Mouse (Mus musculus) hindbrain, embryonic 14.5 days (tissue): ENCODE data around the gene Flt3. TPM values are rescaled to one million over a fixed set of nuclear protein-coding genes. Genes with fewer than 3 reads are reported as not detected.

ENCODE experiments used
- ATAC-seq: fragments of 200-750 bp; cut with Nextera tagmentation; 2 replicates; pipeline ENCODE4 v1.8.0; 2017; ENCODE audit warnings: moderate number of reproducible peaks, mild to moderate bottlenecking, moderate TSS enrichment, moderate library complexity; ENCODE audit not compliant: low FRiP score
- DNase-seq: peaks from one replicate; pipeline ENCODE4 v3.0.0-alpha.2; 2015; ENCODE audit warnings: low spot score
- H3K27ac ChIP-seq: fragments of 300-500 bp; sonication (generic); 2 replicates; pipeline ENCODE4 v1.5.1; 2014; ENCODE audit warnings: mild to moderate bottlenecking, moderate library complexity
- H3K27me3 ChIP-seq: fragments of 300-500 bp; sonication (generic); 2 replicates; pipeline ENCODE4 v1.6.1; 2014; ENCODE audit warnings: mild to moderate bottlenecking, low read length, mixed read lengths; ENCODE audit not compliant: control insufficient read depth, insufficient read depth
- H3K36me3 ChIP-seq: fragments of 300-500 bp; sonication (generic); replicated peaks from 2 replicates; pipeline ENCODE4 v1.6.1; 2014; ENCODE audit not compliant: control insufficient read depth, insufficient read depth
- H3K4me1 ChIP-seq: fragments of 300-500 bp; sonication (generic); replicated peaks from 2 replicates; pipeline ENCODE4 v1.6.1; 2014; ENCODE audit warnings: antibody characterized with exemption, low read length, mixed read lengths; ENCODE audit not compliant: control insufficient read depth, insufficient read depth
- H3K4me2 ChIP-seq: fragments of 300-500 bp; sonication (generic); replicated peaks from 2 replicates; pipeline ENCODE4 v1.6.1; 2014; ENCODE audit warnings: mild to moderate bottlenecking, moderate library complexity
- H3K4me3 ChIP-seq: fragments of 300-500 bp; sonication (generic); replicated peaks from 2 replicates; pipeline ENCODE4 v1.5.1; 2014; ENCODE audit warnings: mild to moderate bottlenecking, low read length
- H3K9ac ChIP-seq: fragments of 300-500 bp; sonication (generic); 2 replicates; pipeline ENCODE4 v1.6.1; 2014
- H3K9me3 ChIP-seq: fragments of 300-500 bp; sonication (generic); 2 replicates; pipeline ENCODE4 v1.6.1; 2016; ENCODE audit warnings: low read length; ENCODE audit not compliant: control insufficient read depth
- WGBS: fragments of 180-500 bp; shearing (Covaris S2); extraction: QIAGEN DNeasy Blood & Tissue Kit; methylation state at CpG from one replicate; pipeline ENCODE4 v1.1.7; 2014; 5-methylcytosine and 5-hydroxymethylcytosine counted together
- polyA plus RNA-seq: library from polyadenylated mRNA; unstranded; fragments of >200 nt; fragmentation: Nextera tagmentation; extraction: Ambion mirVana; gene quantifications from 2 replicates; pipeline ENCODE4 v1.2.1, GENCODE M21; 2014

Flt3 gene
- polyA plus RNA-seq, 1 experiment from 2014 or later, result 0.95 TPM

DNA sequence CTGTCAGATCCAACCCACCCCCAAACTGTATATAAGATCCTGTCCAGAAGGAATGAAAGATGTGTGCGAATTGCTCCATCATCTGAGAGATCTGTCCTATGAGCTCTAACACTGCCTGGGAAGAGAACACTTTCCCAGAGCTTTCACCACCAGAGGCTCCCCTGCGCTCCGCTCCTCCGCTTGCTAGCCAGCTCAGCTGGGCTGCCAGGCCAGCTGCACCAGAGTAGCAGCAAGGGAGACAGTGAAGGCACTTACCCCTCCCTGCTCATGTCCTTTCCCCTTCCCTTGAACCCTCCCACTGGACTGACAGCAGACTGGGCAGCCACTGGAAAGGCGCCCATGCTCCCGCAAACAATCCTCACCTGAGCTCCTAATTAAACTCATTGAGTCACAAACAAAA, 23.3 kb upstream of the Flt3 start:
- H3K27ac ChIP-seq, result no peak overlapping the region
- no peaks in the 10 kb centered on the region for H3K4me1 ChIP-seq
- no peak overlapping the region for H3K4me2 ChIP-seq
- no peaks in the 10 kb centered on the region for H3K9me3 ChIP-seq
- DNase-seq (no peak), ATAC-seq (no peak)
- H3K9ac ChIP-seq, result no peak overlapping the region
- 28% methylated on average over 6 of the region's 6 CpGs for WGBS
- no peaks in the 10 kb centered on the region for H3K27me3 ChIP-seq
- no peak overlapping the region for H3K4me3 ChIP-seq
- no peaks in the 10 kb centered on the region for H3K36me3 ChIP-seq

DNA sequence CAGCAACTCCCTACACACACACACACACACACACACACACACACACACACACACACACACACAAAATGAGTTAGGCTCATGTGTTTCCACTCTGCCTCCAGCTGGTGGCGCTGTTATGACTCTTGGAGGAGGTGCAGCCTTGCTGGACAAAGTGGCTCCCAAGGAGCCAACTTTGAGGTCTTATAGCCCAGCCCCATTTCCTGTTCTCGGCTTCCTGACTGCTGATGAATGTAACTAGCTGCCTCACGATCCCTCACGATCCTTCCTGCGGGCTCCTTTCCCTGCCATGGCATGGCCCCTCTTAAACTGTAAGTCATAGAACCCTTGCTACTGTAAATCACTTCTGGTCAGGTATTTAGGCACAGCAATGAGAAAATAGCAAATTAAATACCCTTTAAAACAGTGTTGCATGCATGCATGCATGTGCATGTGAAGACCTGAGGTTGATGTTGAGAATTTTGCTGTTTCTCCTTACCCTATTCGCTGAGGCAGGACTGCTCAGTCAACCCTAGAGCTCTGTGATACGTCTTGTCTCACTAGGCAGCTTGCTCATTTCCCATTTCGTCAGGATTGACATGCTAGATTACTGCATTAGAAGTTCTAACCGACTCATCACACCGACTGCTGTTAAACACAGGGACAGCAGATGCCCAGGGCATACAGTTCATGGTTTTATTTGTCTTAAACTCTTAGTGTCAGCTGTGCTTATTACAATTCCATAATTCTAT, 18.3 kb upstream of the Flt3 start:
- ATAC-seq (no peak), DNase-seq (no peak)
- H3K4me2 ChIP-seq, result no peak overlapping the region
- 49% methylated on average over 10 of the region's 10 CpGs for WGBS
- H3K4me3 ChIP-seq, result no peak overlapping the region
- no peak overlapping the region for H3K9ac ChIP-seq
- H3K27me3 ChIP-seq, result no peaks in the 10 kb centered on the region
- no peak overlapping the region for H3K27ac ChIP-seq
- H3K4me1 ChIP-seq, result no peaks in the 10 kb centered on the region
- no peaks in the 10 kb centered on the region for H3K36me3 ChIP-seq
- no peaks in the 10 kb centered on the region for H3K9me3 ChIP-seq

DNA sequence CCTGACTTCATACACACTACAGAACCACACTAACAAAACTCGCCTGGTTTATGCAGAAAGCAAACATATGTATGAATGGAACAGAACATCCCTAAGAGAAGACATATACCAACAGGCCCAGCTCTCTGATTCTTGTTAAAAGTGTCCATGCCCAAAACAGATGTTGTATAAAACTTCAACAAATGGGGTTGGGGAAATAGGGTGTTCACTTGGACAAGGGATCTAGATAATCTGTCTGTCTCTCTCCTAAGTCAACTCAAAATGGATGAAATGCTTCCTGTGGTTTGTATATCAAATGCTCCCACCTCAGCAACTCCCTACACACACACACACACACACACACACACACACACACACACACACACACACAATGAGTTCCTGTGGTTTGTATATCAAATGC, 17.7 kb upstream of the Flt3 start:
- 84% methylated on average over 1 of the region's 1 CpGs for WGBS
- ATAC-seq (no peak), DNase-seq (no peak)
- Histone ChIP-seq H3K36me3 (no peaks in the 10 kb centered on the region), H3K4me3 (no peak overlapping the region), H3K4me1 (no peaks in the 10 kb centered on the region), H3K9ac (no peak overlapping the region), H3K27ac (no peak overlapping the region), H3K9me3 (no peaks in the 10 kb centered on the region), H3K4me2 (no peak overlapping the region), H3K27me3 (no peaks in the 10 kb centered on the region)

DNA sequence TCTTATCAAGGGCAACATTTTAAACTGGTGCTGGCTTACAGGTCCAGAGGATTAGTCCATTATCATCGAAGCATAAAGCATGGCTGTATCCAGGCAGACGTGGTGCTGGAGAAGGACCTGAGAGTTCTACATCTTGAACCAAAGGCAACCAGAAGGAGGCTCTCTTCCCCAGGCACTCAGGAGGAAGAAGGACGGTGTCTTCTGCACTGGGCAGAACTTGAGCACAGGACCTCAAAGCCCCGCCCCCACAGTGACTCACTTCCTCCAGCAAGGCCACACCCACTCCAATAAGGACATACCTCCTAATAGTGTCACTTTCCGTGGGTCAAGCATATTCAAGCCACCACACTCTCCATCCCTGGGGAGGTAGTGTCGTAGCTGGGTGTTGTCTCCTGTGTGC, 10.3 kb upstream of the Flt3 start:
- Histone ChIP-seq H3K4me2 (no peak overlapping the region), H3K27me3 (no peaks in the 10 kb centered on the region), H3K36me3 (no peaks in the 10 kb centered on the region), H3K9ac (no peak overlapping the region), H3K4me3 (no peak overlapping the region), H3K4me1 (no peaks in the 10 kb centered on the region), H3K9me3 (no peaks in the 10 kb centered on the region), H3K27ac (no peak overlapping the region)
- DNase-seq (no peak), ATAC-seq (no peak)
- 90% methylated on average over 6 of the region's 6 CpGs for WGBS

DNA sequence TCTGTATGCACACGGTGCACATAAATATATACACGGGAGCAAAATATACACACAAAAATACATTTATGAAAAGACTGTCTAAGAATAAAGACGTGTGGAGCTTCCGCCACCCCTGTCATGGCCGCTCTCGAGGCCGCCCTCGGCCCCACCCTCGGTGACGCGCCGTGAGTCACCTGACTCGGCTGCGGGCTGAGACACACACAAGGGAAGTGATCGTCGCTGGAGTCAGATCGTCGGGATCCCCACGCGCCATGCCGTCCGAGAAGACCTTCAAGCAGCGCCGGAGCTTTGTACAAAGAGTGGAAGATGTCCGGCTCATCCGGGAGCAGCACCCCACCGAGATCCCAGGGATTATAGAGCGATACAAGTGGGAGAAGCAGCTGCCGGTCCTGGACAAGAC, 8.4 kb upstream of the Flt3 start:
- H3K9ac ChIP-seq, result no peak overlapping the region
- no peak overlapping the region for H3K27ac ChIP-seq
- H3K4me2 ChIP-seq, result 0 out of 2 replicates have a peak overlapping the region, but pooled peaks have one; percentile 6
- DNase-seq, result no peak
- H3K36me3 ChIP-seq, result no peaks in the 10 kb centered on the region
- H3K27me3 ChIP-seq, result no peaks in the 10 kb centered on the region
- 65% methylated on average over 29 of the region's 29 CpGs for WGBS
- H3K4me1 ChIP-seq, result no peaks in the 10 kb centered on the region
- no peak for ATAC-seq
- H3K9me3 ChIP-seq, result no peaks in the 10 kb centered on the region
- no peak overlapping the region for H3K4me3 ChIP-seq

DNA sequence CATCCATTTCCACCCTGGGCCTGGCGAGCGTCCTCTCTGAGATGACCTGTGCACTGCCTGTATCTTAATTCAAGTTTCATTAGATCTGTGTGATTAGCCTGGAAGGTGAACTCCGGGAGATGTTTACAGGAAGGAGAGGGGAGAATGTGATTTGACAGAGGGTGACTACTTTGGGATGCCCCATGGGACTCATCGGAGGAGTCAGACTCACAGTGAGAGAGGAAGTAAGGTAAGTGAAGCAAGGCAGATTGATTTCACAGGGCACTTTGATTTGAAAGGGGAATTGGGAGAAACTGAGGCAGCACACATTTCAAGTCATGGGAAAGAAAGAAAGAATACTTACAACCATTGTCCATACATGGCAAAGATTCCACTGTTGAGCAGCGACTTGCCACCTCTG, 5.8 kb upstream of the Flt3 start:
- no peaks in the 10 kb centered on the region for H3K36me3 ChIP-seq
- no peaks in the 10 kb centered on the region for H3K4me1 ChIP-seq
- DNase-seq (no peak), ATAC-seq (no peak)
- H3K4me3 ChIP-seq, result no peak overlapping the region
- H3K9ac ChIP-seq, result no peak overlapping the region
- peaks cover 13% of the 10 kb centered on the region for H3K27me3 ChIP-seq
- H3K4me2 ChIP-seq, result no peak overlapping the region
- H3K9me3 ChIP-seq, result no peaks in the 10 kb centered on the region
- 84% methylated on average over 5 of the region's 5 CpGs for WGBS
- H3K27ac ChIP-seq, result no peak overlapping the region

DNA sequence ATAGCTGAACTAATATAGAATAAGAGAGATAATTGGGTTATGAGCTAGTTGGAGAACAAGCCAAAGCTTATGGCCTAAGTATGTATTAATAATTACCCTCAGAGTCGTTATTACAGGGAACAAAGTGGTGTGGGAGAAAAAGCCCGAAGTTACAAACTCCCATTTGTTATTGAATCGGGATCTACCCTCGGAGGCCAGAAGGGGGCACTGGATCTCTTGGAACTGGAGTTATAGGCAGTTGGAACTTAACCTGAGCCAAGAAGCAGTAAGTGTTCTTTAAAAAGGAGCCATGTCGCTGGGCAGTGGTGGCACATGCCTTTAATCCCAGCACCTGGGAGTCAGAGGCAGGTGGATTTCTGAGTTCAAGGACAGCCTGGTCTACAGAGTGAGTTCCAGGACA, 2.2 kb upstream of the Flt3 start:
- H3K4me3 ChIP-seq, result no peak overlapping the region
- ATAC-seq, result no peak
- 29% methylated on average over 5 of the region's 5 CpGs for whole genome bisulfite sequencing
- peak; percentile 58 for DNase-seq
- H3K36me3 ChIP-seq, result no peaks in the 10 kb centered on the region
- H3K4me1 ChIP-seq, result no peaks in the 10 kb centered on the region; the same call in 1 of the 2 replicates
- peaks cover 46% of the 10 kb centered on the region for H3K27me3 ChIP-seq
- H3K27ac ChIP-seq, result no peak overlapping the region
- H3K9ac ChIP-seq, result no peak overlapping the region
- no peaks in the 10 kb centered on the region for H3K9me3 ChIP-seq
- no peak overlapping the region for H3K4me2 ChIP-seq

- ATAC-seq, result no peak
- peak overlapping the region; percentile 68; the same call in 1 of the 2 replicates for H3K9ac ChIP-seq
These were observed 735 bp upstream of the Flt3 start for GRCm38 (mm10) chr5:147401024-147401423.

GRCm38 (mm10) chr5:147400505-147400979, 253 bp upstream of the Flt3 start:
- H3K4me1 ChIP-seq, result no peaks in the 10 kb centered on the region; the same call in 1 of the 2 replicates
- H3K36me3 ChIP-seq, result no peaks in the 10 kb centered on the region
- peaks cover 46% of the 10 kb centered on the region for H3K27me3 ChIP-seq
- H3K9me3 ChIP-seq, result no peaks in the 10 kb centered on the region
- peak overlapping the region; percentile 68 for H3K9ac ChIP-seq
- no peak for DNase-seq
- H3K4me3 ChIP-seq, result peak overlapping the region; percentile 55
- no peak overlapping the region for H3K27ac ChIP-seq
- ATAC-seq, result no peak
- 1% methylated on average over 17 of the region's 17 CpGs for WGBS
- H3K4me2 ChIP-seq, result peak overlapping the region; percentile 98

More at GRCm38 (mm10) chr5:147401024-147401423, 735 bp upstream of the Flt3 start:
- peaks cover 46% of the 10 kb centered on the region for H3K27me3 ChIP-seq
- no peak overlapping the region for H3K27ac ChIP-seq
- peak overlapping the region; percentile 98 for H3K4me2 ChIP-seq
- no peaks in the 10 kb centered on the region for H3K9me3 ChIP-seq
- DNase-seq, result no peak
- H3K4me1 ChIP-seq, result no peaks in the 10 kb centered on the region; the same call in 1 of the 2 replicates
- peak overlapping the region; percentile 55 for H3K4me3 ChIP-seq
- 25% methylated on average over 11 of the region's 11 CpGs for WGBS
- no peaks in the 10 kb centered on the region for H3K36me3 ChIP-seq
